Mouse (Mus musculus) embryonic facial prominence, embryonic 12.5 days (tissue): Measurements from ENCODE around the gene Ttc41. TPM values are rescaled to one million over a fixed set of nuclear protein-coding genes. Genes with fewer than 3 reads are reported as not detected.
"Not testable (repeated sequence)": the region's sequence is repeated elsewhere in the genome, so short reads cannot be mapped to it uniquely, and the experiment has no call there.

Experiments
- ATAC-seq: fragments of 200-750 bp; cut with Nextera tagmentation; 2 replicates; pipeline ENCODE4 v1.8.0; 2017; ENCODE audit not compliant: insufficient number of reproducible peaks, insufficient read depth, low FRiP score, low TSS enrichment
- H3K27ac ChIP-seq: fragments of 300-500 bp; sonication (generic); 2 replicates; pipeline ENCODE4 v1.5.1; 2016; ENCODE audit warnings: mild to moderate bottlenecking
- H3K27me3 ChIP-seq: fragments of 300-500 bp; sonication (generic); 2 replicates; pipeline ENCODE4 v1.6.1; 2016; ENCODE audit warnings: mild to moderate bottlenecking, moderate library complexity
- H3K36me3 ChIP-seq: fragments of 300-500 bp; sonication (generic); 2 replicates; pipeline ENCODE4 v1.6.1; 2016; ENCODE audit warnings: mild to moderate bottlenecking
- H3K4me1 ChIP-seq: fragments of 300-500 bp; sonication (generic); 2 replicates; pipeline ENCODE4 v1.6.1; 2016
- H3K4me2 ChIP-seq: fragments of 300-500 bp; sonication (generic); replicated peaks from 2 replicates; pipeline ENCODE4 v1.6.1; 2016; ENCODE audit warnings: mild to moderate bottlenecking, moderate library complexity
- H3K4me3 ChIP-seq: fragments of 300-500 bp; sonication (generic); 2 replicates; pipeline ENCODE4 v1.5.1; 2016; ENCODE audit warnings: mild to moderate bottlenecking
- H3K9ac ChIP-seq: fragments of 300-500 bp; sonication (generic); 2 replicates; pipeline ENCODE4 v1.6.1; 2016; ENCODE audit warnings: mild to moderate bottlenecking, moderate library complexity
- H3K9me3 ChIP-seq: fragments of 300-500 bp; sonication (generic); 2 replicates; pipeline ENCODE4 v1.6.1; 2016; ENCODE audit warnings: mild to moderate bottlenecking, moderate library complexity
- WGBS: fragments of 180-500 bp; shearing (Covaris S2); methylation state at CpG from one replicate; pipeline ENCODE4 v1.1.7; 2016; 5-methylcytosine and 5-hydroxymethylcytosine counted together
- polyA plus RNA-seq: library from polyadenylated mRNA; unstranded; fragments of >200 nt; fragmentation: Nextera tagmentation; extraction: Ambion mirVana; gene quantifications from 2 replicates; pipeline ENCODE4 v1.2.1, GENCODE M21; 2016

Gene Ttc41
- 1.8 and 2.3 TPM in 2 replicates for polyA plus RNA-seq

DNA sequence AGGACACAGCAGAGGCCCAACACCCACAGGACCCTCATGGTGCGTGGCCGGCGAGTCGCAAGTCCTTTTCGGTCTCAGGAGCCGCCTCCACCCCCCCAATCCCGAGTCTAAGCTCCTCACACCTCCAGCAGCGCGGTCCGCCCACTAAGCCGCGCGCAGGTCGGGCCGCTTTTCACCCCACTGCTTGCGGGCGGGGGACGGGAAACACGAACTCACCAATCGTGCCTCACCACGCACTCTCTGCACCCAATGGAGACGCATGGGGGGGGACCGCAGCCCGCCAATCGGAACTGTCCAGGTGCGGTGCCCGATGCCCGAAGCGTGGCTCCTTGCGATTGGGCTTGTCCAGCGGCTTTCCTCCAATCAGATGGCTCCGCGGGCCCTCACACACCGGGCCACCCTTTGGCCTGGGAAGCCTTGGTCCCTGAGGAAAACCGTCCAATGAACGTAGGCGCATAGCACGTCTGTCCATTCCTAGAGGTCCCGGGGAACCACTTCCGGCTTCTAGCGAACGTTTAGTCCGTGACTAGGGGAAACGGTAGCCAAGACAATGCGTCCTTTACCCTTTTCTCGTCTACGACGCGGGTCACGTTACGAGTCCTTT is at the start of gene Ttc41, which contains the start of gene Hsp90b1:
Gene Ttc41 (plus strand): TSS at position 494 of the 604 bp plus-strand sequence.
Gene Hsp90b1 (minus strand): TSS at position 192 of the 604 bp plus-strand sequence.
- peaks cover 35% of the 10 kb centered on the region for H3K4me1 ChIP-seq
- peak within 1 kb of the TSS; percentile 95 for H3K4me3 ChIP-seq
- no peaks in the 10 kb centered on the region for H3K9me3 ChIP-seq
- peak within 1 kb of the TSS; percentile 94 for H3K27ac ChIP-seq
- WGBS: under 1% methylated on average over 51 of the region's 51 CpGs
- H3K27me3 ChIP-seq: no peaks in the 10 kb centered on the region
- peak; percentile 99 for ATAC-seq
- H3K9ac ChIP-seq: peak within 1 kb of the TSS; percentile 94
- peaks cover 26% of the 10 kb centered on the region for H3K36me3 ChIP-seq
- peak within 1 kb of the TSS; percentile 94 for H3K4me2 ChIP-seq

DNA sequence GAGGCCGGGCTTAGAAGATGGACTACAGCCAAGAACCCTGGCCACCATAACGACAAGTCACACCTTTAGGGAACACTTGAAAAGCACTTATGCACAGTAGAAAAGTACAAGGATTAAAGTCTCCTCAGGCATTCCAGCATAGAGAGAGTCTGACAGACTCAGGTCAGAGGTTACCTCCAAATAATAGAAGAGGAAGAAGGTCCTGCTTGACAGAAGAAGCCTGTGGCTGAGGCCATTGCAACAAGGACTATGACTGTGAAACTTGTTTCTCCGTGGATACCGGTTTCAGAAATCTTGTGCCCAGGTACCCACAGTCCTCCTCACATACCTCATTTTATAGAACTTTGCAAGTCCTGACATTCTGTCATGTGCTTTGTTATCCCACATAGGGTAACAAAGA is 35.1 kb upstream of the Ttc41 start:
- WGBS: 81% methylated on average over 4 of the region's 4 CpGs
- not testable (repeated sequence) for H3K4me2 ChIP-seq, ATAC-seq, H3K9ac ChIP-seq, H3K27me3 ChIP-seq, H3K36me3 ChIP-seq, H3K4me1 ChIP-seq, H3K9me3 ChIP-seq, H3K27ac ChIP-seq, H3K4me3 ChIP-seq

DNA sequence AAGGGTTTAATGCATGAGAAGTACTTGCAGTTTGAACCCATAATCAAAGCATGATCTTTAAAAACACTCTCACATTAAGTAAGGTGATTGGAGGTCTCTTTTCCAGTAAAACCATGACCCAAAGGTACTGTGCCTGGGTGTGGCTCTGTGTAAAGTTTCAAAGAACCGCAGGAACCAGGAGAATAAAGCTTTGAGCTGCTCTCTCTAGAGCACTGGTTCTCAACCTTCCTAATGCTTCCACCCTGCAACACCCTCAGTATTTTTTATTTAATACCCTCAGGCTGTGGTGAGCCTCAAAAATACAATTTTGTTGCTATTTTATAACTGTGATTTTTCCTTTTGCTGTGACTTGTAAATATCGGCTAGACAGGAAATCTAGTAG is 20.8 kb upstream of the Ttc41 start:
- H3K27ac ChIP-seq, H3K9ac ChIP-seq, H3K4me1 ChIP-seq, H3K36me3 ChIP-seq, H3K27me3 ChIP-seq, H3K9me3 ChIP-seq: not testable (repeated sequence)
- peak overlapping the region; percentile 69 for H3K4me2 ChIP-seq
- WGBS: 38% methylated on average over 2 of the region's 2 CpGs
- H3K4me3 ChIP-seq: peak overlapping the region; percentile 63
- ATAC-seq: 0 out of 2 replicates have a peak, but pooled peaks have one; percentile 9

DNA sequence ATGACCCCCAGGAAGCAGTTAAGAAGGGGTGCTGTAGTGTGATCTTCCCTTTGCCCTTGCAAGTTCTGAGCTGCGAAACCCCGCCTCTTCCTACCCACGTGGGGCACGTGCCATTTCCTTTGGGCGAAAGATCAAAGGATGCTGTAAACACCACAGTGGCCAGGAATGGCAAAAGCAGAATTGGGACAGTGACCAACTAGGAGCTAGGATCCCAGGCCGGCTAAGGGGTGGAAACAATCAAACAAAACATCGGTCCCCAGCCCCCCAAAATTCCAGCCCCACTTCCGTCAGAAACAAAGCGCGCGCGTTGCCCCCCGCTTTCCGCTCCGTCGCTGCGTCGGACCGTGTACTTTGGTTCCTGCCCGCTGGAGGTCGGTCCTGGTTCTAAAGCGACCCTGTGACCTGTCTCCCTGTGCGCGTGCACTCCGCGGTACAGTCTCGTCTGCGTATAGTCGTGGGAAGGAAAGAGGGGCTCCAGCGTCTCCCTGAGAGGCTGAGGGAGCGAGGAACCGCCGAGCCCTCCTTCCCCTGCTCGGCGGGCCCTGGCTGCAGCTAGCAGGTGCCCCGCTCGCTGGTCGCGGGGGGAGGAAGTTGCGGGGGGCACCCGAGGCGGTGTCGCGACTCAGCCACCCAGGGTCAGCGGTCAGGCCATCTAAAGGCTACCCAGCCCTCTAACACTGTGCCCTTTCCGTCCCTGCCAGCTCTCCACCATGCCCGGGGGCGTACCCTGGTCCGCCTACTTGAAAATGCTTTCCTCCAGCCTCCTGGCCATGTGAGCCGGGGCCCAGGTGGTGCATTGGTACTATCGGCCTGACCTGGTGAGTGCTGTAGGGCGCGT is 20.2 kb upstream of the Ttc41 start:
- peak overlapping the region; percentile 69 for H3K4me2 ChIP-seq
- H3K9me3 ChIP-seq, H3K4me1 ChIP-seq, H3K36me3 ChIP-seq, H3K27me3 ChIP-seq: not testable (repeated sequence)
- 1% methylated on average over 53 of the region's 53 CpGs for WGBS
- ATAC-seq: peak; percentile 86
- H3K27ac ChIP-seq: peak overlapping the region; percentile 70; the same call in 1 of the 2 replicates
- H3K4me3 ChIP-seq: peak overlapping the region; percentile 63
- H3K9ac ChIP-seq: peak overlapping the region; percentile 65

DNA sequence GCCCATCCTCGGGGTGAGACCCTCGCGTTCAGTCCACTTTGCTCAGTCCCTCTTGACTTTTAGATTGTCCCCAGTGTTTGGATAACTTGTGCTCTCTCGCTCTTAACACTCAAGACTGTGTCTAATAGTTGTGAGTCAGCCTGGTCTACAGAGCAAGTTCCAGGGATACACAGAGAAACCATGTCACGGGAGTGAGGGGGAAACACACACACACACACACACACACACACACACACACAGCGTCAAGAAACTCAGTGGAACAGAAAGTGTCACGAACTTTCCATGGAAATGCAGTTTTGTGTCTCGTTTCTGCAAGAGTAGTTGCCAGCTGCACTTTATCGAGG is 19.6 kb upstream of the Ttc41 start:
- peaks cover 13% of the 10 kb centered on the region for H3K36me3 ChIP-seq
- not testable (repeated sequence) for ATAC-seq, H3K27ac ChIP-seq, H3K4me1 ChIP-seq, H3K9me3 ChIP-seq, H3K27me3 ChIP-seq
- H3K4me2 ChIP-seq: peak overlapping the region; percentile 69
- H3K9ac ChIP-seq: peak overlapping the region; percentile 65
- peak overlapping the region; percentile 63 for H3K4me3 ChIP-seq
- 26% methylated on average over 9 of the region's 9 CpGs for WGBS

DNA sequence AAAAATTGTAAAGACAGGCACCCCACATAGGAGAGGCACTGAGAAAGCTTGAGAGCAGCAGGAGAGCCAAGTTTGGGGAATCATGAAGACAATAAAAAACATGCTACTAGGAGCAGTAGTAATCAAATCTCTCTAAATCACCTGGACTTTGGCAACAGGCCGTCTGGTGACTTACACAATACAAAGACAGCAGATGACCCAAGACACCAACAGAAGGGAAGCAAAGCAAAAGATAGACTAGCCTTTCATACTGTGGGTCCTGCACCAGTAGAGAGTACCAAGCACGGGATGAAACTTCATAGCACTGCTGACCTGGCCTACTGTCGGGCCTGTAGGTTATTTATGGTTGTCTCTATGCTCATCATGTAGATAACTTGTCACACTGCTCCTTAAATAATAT is 5.4 kb upstream of the Ttc41 start:
- Histone ChIP-seq H3K9ac (no peak overlapping the region), H3K36me3 (peaks cover 65% of the 10 kb centered on the region), H3K4me2 (peak overlapping the region; percentile 36), H3K9me3 (no peaks in the 10 kb centered on the region), H3K27ac (no peak overlapping the region), H3K4me3 (no peak overlapping the region), H3K27me3 (no peaks in the 10 kb centered on the region), H3K4me1 (peaks cover 47% of the 10 kb centered on the region)
- WGBS: 70% methylated on average over 3 of the region's 3 CpGs
- ATAC-seq: no peak

DNA sequence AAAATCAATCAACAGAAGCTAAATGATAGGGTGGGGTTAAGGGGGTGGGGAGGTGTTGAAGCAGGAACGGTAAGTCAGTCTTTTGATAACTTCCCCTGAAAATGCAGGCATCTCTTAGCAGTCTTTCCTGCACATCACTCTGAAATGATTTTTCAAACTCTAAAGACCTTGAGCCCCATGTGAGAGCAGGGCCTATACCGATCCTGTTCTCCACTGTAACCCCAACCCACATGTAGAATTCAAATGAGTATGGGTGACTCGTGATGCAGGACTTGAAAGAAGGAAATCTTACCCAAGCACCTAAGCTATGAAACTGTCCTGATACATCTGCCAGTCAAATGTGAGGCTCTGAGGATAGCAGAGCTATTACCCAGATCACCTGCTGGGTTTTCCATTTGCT is 4.6 kb upstream of the Ttc41 start:
- H3K4me3 ChIP-seq: 0 out of 2 replicates have a peak overlapping the region, but pooled peaks have one; percentile 2
- H3K4me2 ChIP-seq: peak overlapping the region; percentile 36
- no peaks in the 10 kb centered on the region for H3K9me3 ChIP-seq
- no peak overlapping the region for H3K9ac ChIP-seq
- no peak for ATAC-seq
- peaks cover 47% of the 10 kb centered on the region for H3K4me1 ChIP-seq
- 65% methylated on average over 3 of the region's 3 CpGs for WGBS
- no peaks in the 10 kb centered on the region for H3K27me3 ChIP-seq
- H3K27ac ChIP-seq: no peak overlapping the region
- peaks cover 58% of the 10 kb centered on the region for H3K36me3 ChIP-seq

DNA sequence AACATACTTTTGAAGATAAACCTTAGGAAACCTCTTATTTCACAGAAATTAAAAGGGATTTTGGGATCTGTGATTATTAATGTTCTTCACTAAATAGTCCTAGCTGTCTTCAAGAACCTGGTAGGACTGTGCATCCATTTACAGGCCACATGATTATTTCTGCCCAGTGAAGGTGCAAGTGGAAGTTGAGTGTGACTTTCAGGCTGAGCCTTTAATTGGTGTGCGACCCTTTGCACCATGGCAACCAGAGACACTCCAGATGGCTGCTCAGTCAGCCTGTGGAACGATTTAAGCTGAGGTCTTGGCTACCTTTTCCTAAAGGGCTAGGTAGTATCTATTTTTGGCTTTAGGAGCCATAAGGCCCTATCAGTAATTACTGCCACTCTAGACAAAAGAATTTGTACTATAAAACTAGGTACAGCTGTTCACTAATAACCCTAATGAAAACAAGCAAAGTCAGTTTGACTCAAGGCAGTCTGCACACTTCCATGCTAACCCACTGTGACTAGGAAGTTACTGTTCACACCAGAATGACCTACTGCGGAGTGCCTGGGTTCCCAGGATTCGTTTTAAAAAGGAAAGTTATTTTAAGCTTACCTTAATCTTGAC is 3.2 kb upstream of the Ttc41 start:
- no peaks in the 10 kb centered on the region for H3K27me3 ChIP-seq
- H3K36me3 ChIP-seq: peaks cover 54% of the 10 kb centered on the region
- peak overlapping the region; percentile 94 for H3K4me2 ChIP-seq
- WGBS: 52% methylated on average over 4 of the region's 4 CpGs
- no peak overlapping the region for H3K27ac ChIP-seq
- ATAC-seq: no peak
- 0 out of 2 replicates have a peak overlapping the region, but pooled peaks have one; percentile 17 for H3K9ac ChIP-seq
- H3K9me3 ChIP-seq: no peaks in the 10 kb centered on the region
- peak overlapping the region; percentile 95; the same call in 1 of the 2 replicates for H3K4me3 ChIP-seq
- peaks cover 47% of the 10 kb centered on the region for H3K4me1 ChIP-seq

DNA sequence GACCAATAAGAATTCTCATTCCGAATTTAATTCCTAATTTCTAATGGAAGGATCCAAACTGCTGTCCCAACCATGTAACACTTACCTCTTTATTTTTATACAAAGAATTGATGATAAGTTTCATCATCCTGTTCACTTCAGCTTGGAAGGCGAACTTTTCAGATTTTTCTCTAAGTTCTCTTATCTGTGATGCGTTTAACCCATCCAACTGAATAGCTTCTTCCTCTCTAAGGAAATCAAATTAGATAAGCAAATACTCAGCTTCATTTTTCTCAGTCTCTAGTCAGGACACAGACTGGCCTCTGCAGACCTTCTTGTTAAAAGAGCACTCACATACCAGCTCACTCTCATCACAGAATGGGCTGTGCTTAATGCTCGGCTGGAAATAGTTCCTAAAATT is 2.2 kb upstream of the Ttc41 start:
- Histone ChIP-seq H3K4me2 (peak overlapping the region; percentile 94), H3K9me3 (no peaks in the 10 kb centered on the region), H3K4me1 (peaks cover 47% of the 10 kb centered on the region), H3K9ac (peak overlapping the region; percentile 94), H3K36me3 (peaks cover 45% of the 10 kb centered on the region), H3K27me3 (no peaks in the 10 kb centered on the region), H3K27ac (0 out of 2 replicates have a peak overlapping the region, but pooled peaks have one; percentile 3), H3K4me3 (peak overlapping the region; percentile 95)
- WGBS: 64% methylated on average over 4 of the region's 4 CpGs
- ATAC-seq: no peak

DNA sequence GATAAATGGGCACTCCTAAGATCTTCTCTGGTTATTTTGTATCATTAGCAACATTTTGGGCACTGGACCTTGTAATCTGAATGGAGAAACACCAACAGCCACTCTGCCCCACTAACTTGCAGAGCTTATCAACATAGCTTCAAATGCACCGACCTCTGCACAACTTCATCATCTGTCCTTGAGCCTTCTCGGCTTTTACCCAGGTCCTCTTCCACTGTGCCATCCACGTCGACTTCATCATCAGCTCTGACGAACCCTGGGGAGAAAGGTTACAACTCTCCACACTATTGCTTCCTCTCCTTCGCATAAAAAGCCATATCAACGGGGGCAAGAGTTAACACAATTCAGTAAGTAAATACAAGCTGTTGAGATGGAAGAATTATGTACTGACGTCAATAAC is 1.5 kb upstream of the Ttc41 start:
- no peaks in the 10 kb centered on the region for H3K9me3 ChIP-seq
- no peak for ATAC-seq
- H3K4me3 ChIP-seq: peak overlapping the region; percentile 95
- H3K9ac ChIP-seq: peak overlapping the region; percentile 94
- H3K4me2 ChIP-seq: peak overlapping the region; percentile 94
- H3K36me3 ChIP-seq: peaks cover 39% of the 10 kb centered on the region
- WGBS: 3% methylated on average over 8 of the region's 8 CpGs
- H3K4me1 ChIP-seq: peaks cover 46% of the 10 kb centered on the region
- H3K27me3 ChIP-seq: no peaks in the 10 kb centered on the region
- no peak overlapping the region for H3K27ac ChIP-seq

DNA sequence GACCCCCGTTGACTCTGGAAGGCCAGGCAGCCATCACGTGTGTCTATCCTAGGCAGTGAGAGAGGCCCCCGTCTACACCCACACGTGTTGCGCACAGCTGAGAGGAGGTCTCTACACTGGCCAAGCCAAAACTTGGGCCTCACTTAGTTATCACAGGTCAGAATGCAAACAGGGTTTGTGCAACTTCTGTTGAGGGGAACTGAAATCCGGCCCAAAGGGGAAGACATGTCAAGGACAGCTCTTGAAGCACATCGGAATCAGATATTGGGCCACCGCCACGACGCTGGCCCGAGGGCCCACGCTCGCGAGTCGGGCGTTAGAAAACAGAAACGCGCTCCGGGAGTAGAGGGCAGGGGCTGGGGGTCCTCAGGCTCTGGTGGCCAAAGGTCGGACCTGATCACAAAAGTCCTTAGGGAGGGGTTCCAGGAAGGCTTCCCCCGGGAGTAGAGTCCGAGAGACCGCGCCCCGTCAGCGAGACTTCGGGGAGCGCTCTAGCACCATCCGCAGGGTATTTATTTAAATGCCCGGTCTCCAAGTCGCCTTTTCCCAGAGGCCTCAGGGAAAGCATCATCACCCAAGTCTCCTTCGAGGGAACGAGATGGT is 921 bp upstream of the Ttc41 start:
- ATAC-seq: no peak
- peak overlapping the region; percentile 82 for H3K27ac ChIP-seq
- peak overlapping the region; percentile 94 for H3K4me2 ChIP-seq

More for the DNA sequence above, 921 bp upstream of the Ttc41 start:
- H3K4me1 ChIP-seq: peaks cover 40% of the 10 kb centered on the region
- H3K9me3 ChIP-seq: no peaks in the 10 kb centered on the region
- under 1% methylated on average over 33 of the region's 33 CpGs for WGBS
- H3K27me3 ChIP-seq: no peaks in the 10 kb centered on the region
- peak overlapping the region; percentile 94 for H3K9ac ChIP-seq
- H3K36me3 ChIP-seq: peaks cover 33% of the 10 kb centered on the region
- peak overlapping the region; percentile 95 for H3K4me3 ChIP-seq
